Mouse (Mus musculus) kidney, adult 9 months (tissue): Measurements from ENCODE around the gene Krtap13.
"Not testable (repeated sequence)": the region's sequence is repeated elsewhere in the genome, so short reads cannot be mapped to it uniquely, and the experiment has no call there.

ENCODE experiments used
- DNase-seq: peaks from one replicate; pipeline ENCODE4 v3.0.0; 2022

The Krtap13 gene

GRCm38 (mm10) chr16:88751535-88751934 lies at the start of gene Krtap13:
Gene Krtap13, minus strand, starts transcription at chr16:88751635.
- DNase-seq = not testable (repeated sequence)

GRCm38 (mm10) chr16:88786786-88787185 lies 35.4 kb upstream of the Krtap13 start:
- no peak for DNase-seq

DNA sequence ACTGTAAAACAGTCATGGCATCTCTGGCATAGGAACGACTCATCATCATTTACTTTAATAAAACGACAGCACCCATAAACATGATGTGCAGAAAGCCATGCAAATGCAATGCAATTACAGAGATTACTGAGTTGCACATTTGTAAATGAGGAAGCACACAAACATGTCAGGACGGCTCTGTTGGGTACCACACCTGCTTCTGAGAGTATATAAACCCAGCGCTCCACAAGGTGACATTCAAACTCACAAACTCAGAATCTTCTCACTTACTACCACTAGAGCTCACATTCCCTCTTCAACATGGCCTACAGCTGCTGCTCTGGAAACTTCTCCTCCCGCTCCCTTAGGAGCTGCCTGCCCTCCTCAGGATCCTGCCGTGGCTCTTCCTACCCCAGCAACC lies 26.2 kb upstream of the Krtap13 start, which contains the start of gene Gm5965:
TSS of gene Gm5965 (plus strand) at position 301 of the 400 bp plus-strand sequence.
- no peak for DNase-seq

DNA sequence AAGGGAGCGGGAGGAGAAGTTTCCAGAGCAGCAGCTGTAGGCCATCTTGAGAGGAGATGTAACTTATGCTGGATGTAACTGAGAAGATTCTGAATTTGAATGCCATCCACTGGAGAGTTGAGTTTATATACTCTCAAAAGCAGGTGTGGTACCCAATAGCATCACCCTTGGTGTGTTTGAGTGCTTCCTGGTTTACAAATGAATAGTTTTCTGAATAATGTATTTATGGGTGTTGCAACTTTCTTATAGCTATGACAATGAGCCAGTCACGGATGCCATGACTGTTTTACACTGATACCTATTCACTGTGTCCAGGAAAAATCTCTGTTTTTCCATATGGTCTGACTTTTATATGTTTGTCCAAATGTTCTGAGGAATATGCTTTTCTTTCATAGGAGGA lies 22.7 kb upstream of the Krtap13 start, which contains the start of gene 2310057N15Rik:
TSS of gene 2310057N15Rik (minus strand) at position 101 of the 400 bp plus-strand sequence.
- no peak for DNase-seq

DNA sequence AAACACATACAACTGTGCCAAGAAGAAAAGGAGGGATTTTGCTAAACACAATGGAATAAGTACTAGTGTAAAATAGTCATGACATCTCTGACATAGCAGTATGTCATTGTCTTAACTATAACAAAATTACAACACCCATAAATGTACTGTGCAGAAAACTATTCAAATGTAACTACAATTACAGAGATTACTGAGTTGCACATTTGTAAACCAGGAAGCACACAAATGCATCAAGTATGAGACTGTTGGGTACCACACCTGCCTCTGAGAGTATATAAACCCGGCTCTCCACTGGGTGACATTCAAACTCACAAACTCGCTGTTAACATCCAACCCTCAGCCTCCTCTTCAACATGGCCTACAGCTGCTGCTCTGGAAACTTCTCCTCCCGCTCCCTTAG lies 7.1 kb upstream of the Krtap13 start, which contains the start of gene 2310034C09Rik:
TSS of gene 2310034C09Rik (plus strand) at position 301 of the 400 bp plus-strand sequence.
- DNase-seq = not testable (repeated sequence)

DNA sequence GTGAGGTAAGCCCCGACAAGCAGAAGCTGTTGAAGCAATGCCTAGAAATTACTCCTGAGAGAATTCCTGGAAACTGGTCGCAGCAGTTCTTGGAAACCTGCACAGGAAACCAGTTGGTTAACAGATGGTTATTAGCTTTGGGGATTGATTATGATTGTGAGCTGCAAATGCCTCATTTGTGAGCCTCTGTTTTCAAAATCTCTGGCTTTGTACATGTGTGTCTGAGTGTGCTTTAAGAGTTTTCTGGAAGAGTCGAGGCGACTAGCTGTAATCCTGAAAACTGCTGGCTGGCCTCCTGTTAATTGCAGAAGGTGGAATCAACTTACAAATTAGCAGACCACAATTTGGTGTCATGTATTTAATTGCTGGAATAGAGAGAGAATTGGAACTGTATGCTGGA lies 3.5 kb downstream of the Krtap13 start:
- no peak for DNase-seq

DNA sequence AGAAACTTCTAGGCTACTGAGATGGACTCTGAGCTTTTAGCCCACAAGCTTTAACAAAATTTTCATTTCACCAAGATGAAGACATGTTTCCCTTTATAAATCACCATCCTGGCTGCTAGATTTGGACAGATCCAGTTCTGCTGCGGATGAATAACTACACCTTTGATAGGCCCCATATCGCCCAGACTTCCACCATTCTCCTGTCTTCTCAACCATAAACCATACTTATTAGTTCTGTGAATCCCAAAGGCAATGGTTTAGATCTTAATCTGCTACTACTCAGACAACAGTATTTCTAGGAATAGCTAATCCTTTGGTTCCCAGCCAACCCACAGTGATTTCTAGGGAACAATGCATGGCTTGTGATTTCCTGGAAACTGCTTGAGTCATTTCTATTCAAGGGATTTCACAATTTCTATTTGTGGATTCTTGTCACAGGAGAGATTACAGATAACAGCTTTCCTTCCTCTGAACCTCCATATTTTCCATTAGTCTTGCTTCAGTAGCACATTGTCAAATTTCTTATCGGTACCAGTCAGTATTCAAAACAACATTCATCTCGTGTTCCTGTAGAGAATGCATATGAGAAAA lies 6.6 kb downstream of the Krtap13 start:
- DNase-seq = no peak

GRCm38 (mm10) chr16:88735391-88735790 lies 16.0 kb downstream of the Krtap13 start:
- no peak for DNase-seq

- no peak for DNase-seq
These were observed 22.6 kb downstream of the Krtap13 start, which contains the start of gene Krtap13-1 for GRCm38 (mm10) chr16:88728812-88729275. Gene Krtap13-1, plus strand, starts transcription at chr16:88728862.

DNA sequence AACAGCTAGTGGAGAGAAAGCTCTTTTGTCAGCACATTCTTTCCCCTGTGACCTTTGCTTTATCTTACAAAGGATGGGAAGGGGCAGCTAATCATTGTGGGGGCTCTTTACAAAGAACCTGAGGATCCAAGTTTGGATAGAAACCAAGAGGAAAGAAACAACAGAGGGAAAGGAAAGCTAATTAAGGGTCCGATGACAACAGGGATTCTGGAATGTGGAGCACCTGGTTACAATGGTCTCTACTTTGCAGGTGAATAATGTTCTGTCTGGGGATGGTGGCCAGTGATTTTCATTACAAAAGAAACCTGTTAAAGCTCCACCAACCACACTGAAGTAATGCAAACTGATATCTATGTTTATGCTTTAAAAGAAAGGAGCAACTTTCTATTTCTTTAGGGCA lies 31.4 kb downstream of the Krtap13 start:
- DNase-seq = no peak

GRCm38 (mm10) chr16:88716549-88716948 lies 34.9 kb downstream of the Krtap13 start:
- no peak for DNase-seq

GRCm38 (mm10) chr16:88711245-88711644 lies 40.2 kb downstream of the Krtap13 start:
- DNase-seq = no peak

DNA sequence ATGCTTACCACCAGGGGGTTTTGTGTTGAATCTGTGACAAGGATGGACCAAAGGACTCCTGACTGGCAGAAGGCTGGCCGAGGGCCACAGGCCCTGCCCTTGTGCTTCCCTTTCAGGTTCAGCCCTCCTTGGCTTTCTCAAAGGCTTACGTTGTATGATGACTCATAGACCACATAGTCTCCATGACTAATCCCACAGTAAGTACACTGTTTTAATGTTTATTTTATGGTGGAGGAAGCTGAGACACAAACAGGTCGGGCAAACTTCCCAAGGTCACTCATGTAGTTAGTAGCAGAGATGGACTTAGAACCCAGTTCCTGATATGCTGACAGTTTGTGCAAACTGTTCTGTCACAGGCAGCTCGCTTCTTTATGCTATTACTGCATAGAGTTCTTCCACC lies 40.7 kb downstream of the Krtap13 start:
- DNase-seq = no peak

DNA sequence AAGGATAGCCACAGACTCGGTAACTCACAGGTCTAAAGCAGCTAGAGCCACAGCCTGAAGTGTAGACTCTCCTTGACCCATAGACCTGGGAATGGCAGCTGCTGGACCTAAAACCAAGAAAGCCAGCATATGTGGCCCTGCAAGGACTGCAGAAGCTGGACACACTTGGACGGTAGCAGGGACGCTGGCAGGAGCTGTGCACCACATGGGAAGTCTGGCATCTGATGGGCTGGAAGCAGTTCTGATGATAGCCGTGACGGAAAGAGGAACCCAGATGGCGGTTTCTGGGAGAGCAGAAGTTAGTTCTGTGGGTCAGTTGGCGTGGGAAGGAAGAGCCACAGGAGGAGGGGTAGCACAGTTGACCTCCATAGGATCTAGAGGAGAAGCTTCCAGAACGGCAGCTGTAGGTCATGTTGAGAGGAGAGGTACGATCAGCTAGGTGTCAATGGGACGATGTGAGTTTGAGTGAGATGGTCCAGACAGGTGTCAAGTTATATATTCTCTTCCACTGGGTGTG lies 43.9 kb downstream of the Krtap13 start, which contains the start of gene 2310061N02Rik:
TSS of gene 2310061N02Rik (minus strand) at position 467 of the 517 bp plus-strand sequence.
- DNase-seq = no peak

DNA sequence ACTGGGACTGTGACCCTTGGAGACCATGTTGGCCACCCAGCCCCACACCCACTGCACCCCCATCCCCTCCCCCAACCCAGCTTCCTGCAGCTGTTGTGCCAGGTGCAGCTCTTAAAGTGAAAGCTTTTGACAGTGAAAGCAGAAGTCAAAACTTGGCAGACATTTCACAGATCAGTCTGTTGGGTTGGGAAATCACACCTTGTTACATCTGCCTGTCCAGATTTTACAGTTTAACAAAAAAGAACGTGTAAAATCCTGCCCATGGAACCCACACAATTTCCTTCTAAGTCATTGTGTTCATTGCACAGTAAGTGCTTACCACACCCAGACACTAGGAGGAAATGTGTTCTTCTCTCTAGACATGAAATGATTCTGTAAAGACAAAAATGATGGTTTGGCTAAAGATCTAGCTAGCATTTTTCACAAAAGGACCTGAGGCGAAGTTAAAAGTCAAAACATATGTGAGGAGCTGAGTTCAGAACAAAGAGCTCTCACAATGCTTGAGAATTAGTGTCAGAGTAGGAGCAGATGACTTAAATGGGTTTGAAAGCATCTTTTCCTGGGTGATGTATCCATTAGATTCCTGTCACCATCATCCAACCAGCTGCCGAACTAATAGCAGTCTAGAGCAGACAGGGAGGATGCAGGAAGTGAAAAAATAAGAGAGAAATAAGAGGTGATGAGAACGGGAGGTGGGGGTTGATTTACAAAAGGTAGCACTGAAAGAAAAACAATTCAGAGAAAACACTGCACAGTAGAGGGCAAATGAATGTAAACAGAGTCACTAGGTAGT lies 50.2 kb downstream of the Krtap13 start:
- no peak for DNase-seq
